ENCODE assay signal across 8 mouse cellular contexts in the genomic region with DNA sequence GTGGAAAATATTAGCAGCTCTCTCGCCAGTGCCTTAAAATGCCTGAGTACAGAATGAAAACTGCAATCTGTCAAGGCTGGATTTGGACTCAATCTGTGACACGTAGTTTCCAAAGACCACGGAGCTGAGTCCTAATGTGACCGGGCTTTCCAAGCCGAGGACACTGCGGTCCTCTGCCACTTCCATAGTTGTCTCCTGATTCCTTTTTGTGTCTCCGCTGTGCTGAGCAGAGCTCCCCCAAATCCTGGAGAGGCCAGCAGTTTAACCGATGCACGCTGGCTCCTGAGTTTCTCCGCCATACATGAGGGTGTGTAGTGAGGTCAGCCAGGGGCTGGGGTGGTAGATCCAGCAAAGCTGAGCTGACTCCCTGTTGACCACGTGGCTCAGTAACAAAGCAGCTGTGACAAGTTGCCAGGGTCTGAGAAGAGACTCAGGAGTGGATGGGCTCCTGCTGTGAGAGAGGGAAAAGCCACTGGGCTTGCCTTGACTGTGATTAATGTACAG. TPM values are rescaled to one million over a fixed set of nuclear protein-coding genes. Genes with fewer than 3 reads are reported as not detected.
DNase-seq lines count a peak whose midpoint lies in the region; ATAC-seq and TF ChIP-seq lines count a peak whose summit lies in the region.

No protein-coding gene starts in this region.

- H3K27ac ChIP-seq in ES-Bruce4 (ENCODE audit: insufficient read depth, low read length) = peak overlapping the region; percentile 0; the same call in 1 of the 2 replicates
- peak overlapping the region; percentile 82 for H3K27ac ChIP-seq in limb, embryonic 10.5 days
- H3K27ac ChIP-seq in stomach, embryonic 16.5 days (ENCODE audit: low read length) = peak overlapping the region; percentile 88

- peak; percentile 33 to 37 for DNase-seq in cerebellum, postnatal 14 days
- no peak for DNase-seq in cerebellum, adult 11 months
- DNase-seq in heart, adult 8-10 months (ENCODE audit: low spot score) = peak; percentile 66
- peak; percentile 40 for DNase-seq in limb, embryonic 10.5 days (ENCODE audit: low spot score)
- DNase-seq in adrenal gland, postnatal 36 days = no peak

- H3K4me1 ChIP-seq in ES-Bruce4 (ENCODE audit: control insufficient read depth, insufficient read depth, low read length) = peaks cover 11% of the 10 kb centered on the region
- peaks cover 68% of the 10 kb centered on the region for H3K4me1 ChIP-seq in limb, embryonic 10.5 days
- H3K4me1 ChIP-seq in stomach, embryonic 16.5 days (ENCODE audit: control insufficient read depth, insufficient read depth, low read length) = peaks cover 58% of the 10 kb centered on the region

- H3K4me2 ChIP-seq in stomach, embryonic 16.5 days (ENCODE audit: low read depth, low read length) = peak overlapping the region; percentile 20; the same call in 1 of the 2 replicates

- H3K9ac ChIP-seq in ES-Bruce4 (ENCODE audit: low read depth, poor library complexity, severe bottlenecking) = peak overlapping the region; percentile 36; the same call in 1 of the 2 replicates
- H3K9ac ChIP-seq in stomach, embryonic 16.5 days (ENCODE audit: low read length) = peak overlapping the region; percentile 24; the same call in 1 of the 2 replicates

- no peaks in the 10 kb centered on the region for H3K27me3 ChIP-seq in ES-Bruce4 (ENCODE audit: control insufficient read depth, insufficient read depth, low read length, poor library complexity, severe bottlenecking)
- H3K27me3 ChIP-seq in limb, embryonic 10.5 days (ENCODE audit: low read depth, poor library complexity, severe bottlenecking) = no peaks in the 10 kb centered on the region
- H3K27me3 ChIP-seq in stomach, embryonic 16.5 days (ENCODE audit: control insufficient read depth, insufficient read depth, low read length) = no peaks in the 10 kb centered on the region

- TF ChIP-seq EP300 in ES-Bruce4 (IDR thresholded peaks at IDR 0.05; ENCODE audit: insufficient read depth, low read depth, low read length) = no peak

- WGBS in limb, embryonic 10.5 days = 63% methylated on average over 11 of the region's 11 CpGs
- 38% methylated on average over 11 of the region's 11 CpGs for WGBS in stomach, embryonic 16.5 days

- TF ChIP-seq CTCF in ES-Bruce4 (IDR thresholded peaks at IDR 0.05; ENCODE audit: low read depth, low read length) = no peak

- peak; percentile 74 for ATAC-seq in stomach, embryonic 16.5 days (ENCODE audit: insufficient read depth, low FRiP score)
- ATAC-seq in erythroid progenitor cell, adult 5-6 weeks (replicated peaks; ENCODE audit: low FRiP score, poor library complexity, severe bottlenecking) = no peak

- H3K4me3 ChIP-seq in ES-Bruce4 (ENCODE audit: low read depth, low read length) = peak overlapping the region; percentile 2; the same call in 1 of the 2 replicates
- no peak overlapping the region for H3K4me3 ChIP-seq in limb, embryonic 10.5 days
- H3K4me3 ChIP-seq in stomach, embryonic 16.5 days (replicated peaks; ENCODE audit: low read length) = no peak overlapping the region

- no peaks in the 10 kb centered on the region for H3K36me3 ChIP-seq in ES-Bruce4 (ENCODE audit: control insufficient read depth, insufficient read depth, low read length, poor library complexity, severe bottlenecking)
- H3K36me3 ChIP-seq in limb, embryonic 10.5 days = no peaks in the 10 kb centered on the region
- no peaks in the 10 kb centered on the region for H3K36me3 ChIP-seq in stomach, embryonic 16.5 days (ENCODE audit: control insufficient read depth, insufficient read depth, low read length)

- TF ChIP-seq POLR2A in ES-Bruce4 (IDR thresholded peaks at IDR 0.05; ENCODE audit: insufficient read depth, low read length) = no peak

- H3K9me3 ChIP-seq in ES-Bruce4 (replicated peaks; ENCODE audit: control insufficient read depth, insufficient read depth, low read length, poor library complexity, severe bottlenecking) = no peaks in the 10 kb centered on the region
- H3K9me3 ChIP-seq in limb, embryonic 10.5 days (replicated peaks) = no peaks in the 10 kb centered on the region
- no peaks in the 10 kb centered on the region for H3K9me3 ChIP-seq in stomach, embryonic 16.5 days (replicated peaks; ENCODE audit: control insufficient read depth, low read length)

RNA-seq across cellular contexts. Expression of gene Plpp1, which starts 45.0 kb away (rescaled TPM):
- polyA plus RNA-seq in ES-Bruce4 (2011; ENCODE audit: insufficient read depth, insufficient read length, low read depth, missing spikeins) = 19.9 and 21.1 TPM in 2 replicates
- total RNA-seq in heart, adult 8-10 months (2022) = 10 to 100 TPM; 36.4 to 44.4 (median 39.3) TPM
- 17.6 and 22.5 TPM in 2 replicates for polyA plus RNA-seq in limb, embryonic 10.5 days (2016; fragmentation: Nextera tagmentation; extraction: Ambion mirVana)
- polyA plus RNA-seq in stomach, embryonic 16.5 days (2015; fragmentation: Nextera tagmentation; extraction: Ambion mirVana) = 117 and 120 TPM in 2 replicates
- 82.2 and 93.7 TPM in 2 replicates for total RNA-seq in erythroid progenitor cell, adult 5-6 weeks (2015; ENCODE audit: low replicate concordance)
- total RNA-seq in erythroid progenitor cell, adult 5-6 weeks (2017; ENCODE audit: low replicate concordance) = 50.8 and 56.6 TPM in 2 replicates
- total RNA-seq in adrenal gland, postnatal 36 days (2021) = 100 to 1,000 TPM; 253 to 287 TPM

Comparison
In these comparisons a context has a peak if more than half of its experiments do, and no peak if none do; other contexts are left out.
1. DNase-seq: peak in cerebellum, postnatal 14 days (2 of 2), heart, adult 8-10 months (single experiment) and limb, embryonic 10.5 days (single experiment); none in cerebellum, adult 11 months (single experiment) and adrenal gland, postnatal 36 days (0 of 2).
2. H3K27ac ChIP-seq: peak in every context shown above with its lines; median percentile 88 in stomach, embryonic 16.5 days; 82 in limb, embryonic 10.5 days; 0 in ES-Bruce4.